Mouse (Mus musculus): ENCODE measurements around the gene Dock10. TPM values are rescaled to one million over a fixed set of nuclear protein-coding genes. Genes with fewer than 3 reads are reported as not detected.
A peak's percentile ranks its signal among the peaks of the same experiment; 100 is the strongest.

Gene Dock10
- total RNA-seq, 2 experiments from 2014 or later = 98.7 to 103 TPM

GRCm38 (mm10) chr1:80665161-80665560 is 93.2 kb downstream of the Dock10 start:
- peak overlapping the region; percentile 57; the same call in 1 of the 2 replicates for H3K27ac ChIP-seq
- no peak for DNase-seq (ENCODE audit: low spot score in 2 of 2)
- H3K4me3 ChIP-seq = 0 out of 2 replicates have a peak overlapping the region, but pooled peaks have one; percentile 1
- no peak for TF ChIP-seq CTCF (conservative IDR thresholded peaks at IDR 0.05)

- TF ChIP-seq CTCF (conservative IDR thresholded peaks at IDR 0.05) = no peak
- DNase-seq (ENCODE audit: low spot score in 2 of 2) = no peak
- Histone ChIP-seq H3K4me3 (no peak overlapping the region), H3K27ac (no peak overlapping the region)
Observed at GRCm38 (mm10) chr1:80661506-80662402, 96.6 kb downstream of the Dock10 start.

GRCm38 (mm10) chr1:80659465-80660245 is 98.7 kb downstream of the Dock10 start:
- Histone ChIP-seq H3K27ac (peak overlapping the region; percentile 8; the same call in 1 of the 2 replicates), H3K4me3 (no peak overlapping the region)
- TF ChIP-seq CTCF (conservative IDR thresholded peaks at IDR 0.05) = no peak
- no peak for DNase-seq (ENCODE audit: low spot score in 2 of 2)

GRCm38 (mm10) chr1:80656389-80656788 is 101.9 kb downstream of the Dock10 start:
- Histone ChIP-seq H3K4me3 (no peak overlapping the region), H3K27ac (no peak overlapping the region)
- no peak for TF ChIP-seq CTCF (conservative IDR thresholded peaks at IDR 0.05)
- no peak for DNase-seq (ENCODE audit: low spot score in 2 of 2)

- Histone ChIP-seq H3K27ac (no peak overlapping the region), H3K4me3 (no peak overlapping the region)
- peak; percentile 56 for TF ChIP-seq CTCF (conservative IDR thresholded peaks at IDR 0.05)
- DNase-seq (ENCODE audit: low spot score in 2 of 2) = no peak
Observed at GRCm38 (mm10) chr1:80655854-80656253, 102.5 kb downstream of the Dock10 start.

GRCm38 (mm10) chr1:80655195-80655594 is 103.1 kb downstream of the Dock10 start:
- no peak for TF ChIP-seq CTCF (conservative IDR thresholded peaks at IDR 0.05)
- DNase-seq (ENCODE audit: low spot score in 2 of 2) = no peak
- Histone ChIP-seq H3K27ac (peak overlapping the region; percentile 25; the same call in 1 of the 2 replicates), H3K4me3 (no peak overlapping the region)

- TF ChIP-seq CTCF (conservative IDR thresholded peaks at IDR 0.05) = no peak
- Histone ChIP-seq H3K27ac (peak overlapping the region; percentile 25; the same call in 1 of the 2 replicates), H3K4me3 (no peak overlapping the region)
- DNase-seq (ENCODE audit: low spot score in 2 of 2) = no peak
Observed at GRCm38 (mm10) chr1:80654177-80654576, 104.2 kb downstream of the Dock10 start.

- DNase-seq (ENCODE audit: low spot score in 2 of 2) = no peak
- TF ChIP-seq CTCF (conservative IDR thresholded peaks at IDR 0.05) = no peak
- no peak overlapping the region for H3K4me3 ChIP-seq
- H3K27ac ChIP-seq = no peak overlapping the region
Observed at GRCm38 (mm10) chr1:80652803-80653202, 105.5 kb downstream of the Dock10 start.

- no peak for DNase-seq (ENCODE audit: low spot score in 2 of 2)
- Histone ChIP-seq H3K4me3 (no peak overlapping the region), H3K27ac (no peak overlapping the region)
- no peak for TF ChIP-seq CTCF (conservative IDR thresholded peaks at IDR 0.05)
Observed at GRCm38 (mm10) chr1:80652083-80652482, 106.2 kb downstream of the Dock10 start.

- no peak overlapping the region for H3K4me3 ChIP-seq
- no peak for TF ChIP-seq CTCF (conservative IDR thresholded peaks at IDR 0.05)
- no peak overlapping the region for H3K27ac ChIP-seq
- DNase-seq (ENCODE audit: low spot score in 2 of 2) = no peak
Observed at GRCm38 (mm10) chr1:80646602-80647001, 111.7 kb downstream of the Dock10 start.

- Histone ChIP-seq H3K27ac (no peak overlapping the region), H3K4me3 (no peak overlapping the region)
- no peak for TF ChIP-seq CTCF (conservative IDR thresholded peaks at IDR 0.05)
- DNase-seq (ENCODE audit: low spot score in 2 of 2) = no peak
Observed at GRCm38 (mm10) chr1:80643866-80644451, 114.4 kb downstream of the Dock10 start.

- H3K4me3 ChIP-seq = no peak overlapping the region
- TF ChIP-seq CTCF (conservative IDR thresholded peaks at IDR 0.05) = no peak
- no peak for DNase-seq (ENCODE audit: low spot score in 2 of 2)
- H3K27ac ChIP-seq = no peak overlapping the region
Observed at GRCm38 (mm10) chr1:80641832-80642231, 116.5 kb downstream of the Dock10 start.

- no peak for DNase-seq (ENCODE audit: low spot score in 2 of 2)
- H3K4me3 ChIP-seq = no peak overlapping the region
- no peak for TF ChIP-seq CTCF (conservative IDR thresholded peaks at IDR 0.05)
- no peak overlapping the region for H3K27ac ChIP-seq
Observed at GRCm38 (mm10) chr1:80641288-80641687, 117.0 kb downstream of the Dock10 start.
